Mouse (Mus musculus) urinary bladder, postnatal 4 days (tissue): ENCODE results near the gene Ankef1.

Experiments
- DNase-seq, 2 experiments: peaks; one replicate each; pipeline ENCODE4 v3.0.0; 2021 to 2022; ENCODE audit warnings: low spot score in 2 of 2

Gene Ankef1

GRCm38 (mm10) chr2:136501651-136502050, at the start of gene Ankef1:
Ankef1 (plus strand) TSS chr2:136501910.
- no peak for DNase-seq

GRCm38 (mm10) chr2:136456468-136456867, 45.2 kb upstream of the Ankef1 start:
- DNase-seq = no peak

- DNase-seq = no peak
These were observed 44.8 kb upstream of the Ankef1 start for GRCm38 (mm10) chr2:136456875-136457274.

- no peak for DNase-seq
These were observed 24.1 kb upstream of the Ankef1 start for GRCm38 (mm10) chr2:136477656-136478055.

GRCm38 (mm10) chr2:136482269-136482668, 19.4 kb upstream of the Ankef1 start:
- no peak for DNase-seq

- no peak for DNase-seq
These were observed 18.7 kb upstream of the Ankef1 start for GRCm38 (mm10) chr2:136483058-136483457.

GRCm38 (mm10) chr2:136484955-136485354, 16.8 kb upstream of the Ankef1 start:
- DNase-seq = no peak

GRCm38 (mm10) chr2:136485401-136485800, 16.3 kb upstream of the Ankef1 start:
- no peak for DNase-seq

- DNase-seq = peak in 1 of 2 experiments; percentile 32
These were observed 15.7 kb upstream of the Ankef1 start for GRCm38 (mm10) chr2:136485815-136486619.

GRCm38 (mm10) chr2:136486986-136487385, 14.7 kb upstream of the Ankef1 start:
- no peak for DNase-seq

GRCm38 (mm10) chr2:136511073-136511472, 9.4 kb downstream of the Ankef1 start:
- no peak for DNase-seq

- DNase-seq = no peak
These were observed 10.0 kb downstream of the Ankef1 start for GRCm38 (mm10) chr2:136511756-136512155.

- no peak for DNase-seq
These were observed 11.1 kb downstream of the Ankef1 start for GRCm38 (mm10) chr2:136512802-136513201.

GRCm38 (mm10) chr2:136513806-136514205, 12.1 kb downstream of the Ankef1 start:
- DNase-seq = no peak

- no peak for DNase-seq
These were observed 13.8 kb downstream of the Ankef1 start for GRCm38 (mm10) chr2:136515501-136515900.

- no peak for DNase-seq
These were observed 27.2 kb downstream of the Ankef1 start for GRCm38 (mm10) chr2:136528937-136529336.

GRCm38 (mm10) chr2:136532033-136532432, 30.3 kb downstream of the Ankef1 start:
- peak; percentile 65 to 71 for DNase-seq

- no peak for DNase-seq
These were observed 56.3 kb downstream of the Ankef1 start for GRCm38 (mm10) chr2:136558020-136558419.

- no peak for DNase-seq
These were observed 60.6 kb downstream of the Ankef1 start for GRCm38 (mm10) chr2:136562336-136562735.

GRCm38 (mm10) chr2:136570856-136571255, 69.1 kb downstream of the Ankef1 start:
- DNase-seq = no peak

GRCm38 (mm10) chr2:136582762-136583161, 81.1 kb downstream of the Ankef1 start:
- DNase-seq = no peak

GRCm38 (mm10) chr2:136588811-136589210, 87.1 kb downstream of the Ankef1 start:
- no peak for DNase-seq

GRCm38 (mm10) chr2:136596451-136596850, 94.7 kb downstream of the Ankef1 start:
- DNase-seq = peak in 1 of 2 experiments; percentile 63

- DNase-seq = no peak
These were observed 97.0 kb downstream of the Ankef1 start for GRCm38 (mm10) chr2:136598743-136599142.
